Mouse (Mus musculus): ENCODE measurements at regions not wholly inside any gene's neighbourhood (a gene's known extent, or its start where the extent isn't known, plus 50 kb on each side); places are given as distances from the start of the nearest gene placed in this dataset.

DNA sequence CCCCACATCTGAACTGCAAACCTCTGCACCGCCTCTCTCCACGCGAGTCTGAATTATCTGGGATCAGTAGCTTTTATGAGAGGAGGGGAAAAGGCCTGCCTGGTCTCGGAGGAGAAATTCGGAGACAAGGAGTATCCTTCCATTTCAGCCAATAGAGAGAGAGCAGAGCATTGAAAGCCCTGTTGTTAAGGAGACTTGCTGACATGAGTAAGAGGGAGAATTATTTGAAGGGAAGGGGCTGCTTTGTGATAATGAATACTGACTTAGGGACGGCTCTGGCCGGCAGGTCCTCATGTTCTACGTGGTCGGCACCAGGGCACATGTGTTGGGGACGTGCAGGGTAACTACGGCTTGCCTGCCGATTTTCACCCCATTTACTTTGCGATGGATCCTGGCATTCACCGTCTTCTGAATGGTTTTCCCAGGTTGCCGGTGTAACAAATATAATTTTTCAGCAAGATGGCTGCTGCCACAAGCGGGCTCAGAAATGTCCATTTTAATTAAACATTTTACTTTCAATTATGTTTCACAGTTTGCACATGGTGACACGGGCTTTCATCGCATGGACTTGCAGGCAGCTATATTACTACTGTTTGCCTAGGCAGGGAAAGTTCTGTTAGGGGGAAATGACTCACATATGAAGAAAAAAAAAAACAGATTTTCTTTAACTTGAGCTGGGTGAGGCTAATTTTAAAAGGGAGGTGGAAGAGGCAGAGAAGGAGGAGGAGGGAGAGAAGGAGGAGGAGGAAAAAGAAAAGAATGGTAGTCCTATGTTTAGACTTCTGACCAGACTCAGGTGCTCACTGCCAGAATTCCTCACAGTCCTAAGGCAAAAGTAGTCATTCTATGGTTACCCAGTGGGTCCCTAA lies 744.3 kb upstream of the Arrdc4 start:
- H3K4me1 ChIP-seq (replicated peaks): peaks cover 4% of the 10 kb centered on the region; the same call in 1 of the 2 replicates
- ATAC-seq: peak; percentile 65; the same call in 1 of the 2 replicates

DNA sequence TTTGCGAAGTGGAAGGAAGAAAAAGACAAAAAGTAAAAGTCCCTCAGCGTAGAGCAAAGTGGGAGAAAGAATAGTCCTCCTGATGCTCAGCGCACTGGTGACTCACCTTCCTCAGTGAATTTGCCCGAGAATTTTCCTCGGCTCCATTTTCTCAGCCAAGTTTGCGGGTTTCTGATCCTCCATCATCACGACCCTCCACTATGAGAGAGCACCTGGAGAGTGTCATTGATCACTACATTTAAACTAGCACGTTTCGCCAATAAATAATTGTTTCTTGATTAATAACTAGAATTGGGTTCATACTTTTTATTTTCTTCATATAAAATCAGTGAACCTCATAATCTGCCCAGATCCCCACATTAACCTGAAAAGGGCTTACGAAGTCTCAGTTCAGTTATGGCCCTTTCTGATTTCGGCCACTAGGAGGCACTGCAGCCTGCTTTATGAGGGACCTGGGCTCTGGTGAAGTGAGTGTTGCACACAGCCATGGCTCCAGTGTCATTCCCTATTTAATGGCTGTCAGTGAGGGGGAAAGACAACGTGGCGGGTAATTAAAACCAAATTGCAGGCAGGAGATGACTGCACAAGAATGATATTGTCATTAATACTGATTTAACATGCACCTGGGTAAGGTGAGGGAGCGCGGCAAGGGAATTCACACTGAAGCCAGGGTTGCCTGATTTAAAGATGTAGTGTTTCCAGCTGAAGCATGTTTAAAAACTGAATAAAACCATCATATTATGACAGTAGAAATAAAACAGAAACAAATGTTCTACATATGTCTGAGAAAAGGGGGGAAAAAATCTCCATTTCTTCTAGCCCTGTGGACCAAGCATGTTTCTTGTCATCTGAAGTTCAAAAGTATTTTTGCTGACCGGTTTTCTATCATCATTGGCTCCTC lies 741.8 kb upstream of the Arrdc4 start:
- Histone ChIP-seq H3K4me2 (replicated peaks) (0 out of 2 replicates have a peak overlapping the region, but pooled peaks have one; percentile 15), H3K36me3 (no peaks in the 10 kb centered on the region), H3K9me3 (no peaks in the 10 kb centered on the region), H3K27me3 (peaks cover 27% of the 10 kb centered on the region), H3K27ac (peak overlapping the region; percentile 25; the same call in 1 of the 2 replicates), H3K9ac (replicated peaks) (no peak overlapping the region), H3K4me3 (replicated peaks) (no peak overlapping the region), H3K4me1 (replicated peaks) (peaks cover 4% of the 10 kb centered on the region; the same call in 1 of the 2 replicates)
- 35% methylated on average over 16 of the region's 16 CpGs for WGBS
- peak; percentile 93 for ATAC-seq

More for the DNA sequence above, 744.3 kb upstream of the Arrdc4 start:
- 49% methylated on average over 18 of the region's 18 CpGs for WGBS
- H3K27me3 ChIP-seq: peaks cover 27% of the 10 kb centered on the region
- H3K36me3 ChIP-seq: no peaks in the 10 kb centered on the region
- peak overlapping the region; percentile 39 for H3K4me2 ChIP-seq (replicated peaks)
- peak overlapping the region; percentile 20; the same call in 1 of the 2 replicates for H3K27ac ChIP-seq
- H3K9me3 ChIP-seq: no peaks in the 10 kb centered on the region
- peak overlapping the region; percentile 33; the same call in 1 of the 2 replicates for H3K9ac ChIP-seq (replicated peaks)
- peak overlapping the region; percentile 10; the same call in 1 of the 2 replicates for H3K4me3 ChIP-seq (replicated peaks)

GRCm38 (mm10) chr7:69488630-69489029 lies 739.6 kb upstream of the Arrdc4 start:
- Histone ChIP-seq H3K9me3 (no peaks in the 10 kb centered on the region), H3K4me3 (replicated peaks) (no peak overlapping the region), H3K4me1 (replicated peaks) (peaks cover 4% of the 10 kb centered on the region; the same call in 1 of the 2 replicates), H3K36me3 (no peaks in the 10 kb centered on the region), H3K27me3 (peaks cover 26% of the 10 kb centered on the region), H3K4me2 (replicated peaks) (no peak overlapping the region), H3K27ac (no peak overlapping the region), H3K9ac (replicated peaks) (no peak overlapping the region)
- no peak for ATAC-seq
- WGBS: 60% methylated on average over 6 of the region's 6 CpGs

DNA sequence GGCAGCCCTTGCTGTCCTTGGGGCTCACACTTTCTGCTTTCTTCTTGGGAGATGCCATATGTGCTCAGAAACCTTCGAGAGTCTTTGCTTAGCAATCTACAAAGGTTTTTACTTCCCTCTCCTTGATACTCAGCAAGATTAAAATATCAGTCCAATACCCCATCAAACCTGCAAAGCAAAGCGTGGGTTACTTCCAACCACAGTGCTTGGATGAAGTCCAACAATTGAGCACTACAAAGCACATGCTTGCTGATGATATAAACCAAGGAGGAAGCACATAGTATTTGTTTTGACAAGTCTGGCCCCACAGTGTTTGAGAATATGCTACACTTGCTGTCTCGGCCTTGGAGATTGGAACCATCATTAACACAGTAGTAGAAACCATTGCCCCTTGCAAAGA lies 738.1 kb upstream of the Arrdc4 start:
- WGBS: 78% methylated on average over 3 of the region's 3 CpGs
- ATAC-seq: no peak
- Histone ChIP-seq H3K9me3 (no peaks in the 10 kb centered on the region), H3K9ac (replicated peaks) (no peak overlapping the region), H3K36me3 (no peaks in the 10 kb centered on the region), H3K4me1 (replicated peaks) (peaks cover 4% of the 10 kb centered on the region; the same call in 1 of the 2 replicates), H3K27me3 (peaks cover 14% of the 10 kb centered on the region), H3K4me3 (replicated peaks) (no peak overlapping the region), H3K4me2 (replicated peaks) (no peak overlapping the region), H3K27ac (no peak overlapping the region)

GRCm38 (mm10) chr7:69484552-69484951 lies 735.5 kb upstream of the Arrdc4 start:
- H3K4me2 ChIP-seq (replicated peaks): no peak overlapping the region
- no peak overlapping the region for H3K4me3 ChIP-seq (replicated peaks)
- WGBS: 89% methylated on average over 4 of the region's 4 CpGs
- H3K9ac ChIP-seq (replicated peaks): no peak overlapping the region
- peaks cover under 1% of the 10 kb centered on the region; the same call in 1 of the 2 replicates for H3K27me3 ChIP-seq
- H3K4me1 ChIP-seq (replicated peaks): no peaks in the 10 kb centered on the region
- no peaks in the 10 kb centered on the region for H3K36me3 ChIP-seq
- no peak for ATAC-seq
- no peak overlapping the region for H3K27ac ChIP-seq
- no peaks in the 10 kb centered on the region for H3K9me3 ChIP-seq
